Mouse (Mus musculus): ENCODE measurements around the gene Il4ra.

DNA sequence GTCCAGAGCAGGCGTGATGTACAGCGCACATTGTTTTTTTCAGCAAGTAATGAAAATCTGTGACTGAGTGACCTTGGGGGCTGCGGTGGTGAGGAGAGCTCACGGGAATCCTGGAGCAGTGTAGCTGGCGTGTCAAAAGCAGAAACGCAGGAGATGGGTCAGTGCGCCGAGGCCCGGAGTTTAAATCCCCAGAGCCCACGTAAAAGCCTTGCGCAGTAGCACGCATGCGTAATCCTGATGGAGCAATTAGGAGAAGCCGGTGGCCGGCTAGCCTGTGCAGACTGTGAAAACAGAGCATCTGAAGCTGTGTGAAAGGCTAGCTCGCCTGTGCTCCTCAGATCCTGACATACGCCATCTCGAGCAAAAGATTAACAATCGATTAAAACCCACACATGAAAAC, 20.0 kb downstream of the Il4ra start:
- TF ChIP-seq CTCF (IDR thresholded peaks at IDR 0.05; ENCODE audit: low read depth, low read length) = no peak
- TF ChIP-seq POLR2A (IDR thresholded peaks at IDR 0.05; ENCODE audit: extremely low read depth, insufficient read depth, low read length) = no peak
